Mouse (Mus musculus): ENCODE results near the gene Tomt. TPM values are rescaled to one million over a fixed set of nuclear protein-coding genes. Genes with fewer than 3 reads are reported as not detected.

Tomt gene
- total and polyA plus RNA-seq, 3 experiments = 0.01 to 0.22 TPM; not detected in 1

GRCm38 (mm10) chr7:101939758-101940157, 33.6 kb upstream of the Tomt start:
- Histone ChIP-seq H3K4me1 (ENCODE audit: insufficient read depth, low read depth, low read length) (peaks cover 23% of the 10 kb centered on the region), H3K27me3 (ENCODE audit: insufficient read depth, low read length) (no peaks in the 10 kb centered on the region), H3K9me3 (replicated peaks) (no peaks in the 10 kb centered on the region), H3K36me3 (replicated peaks) (peaks cover 44% of the 10 kb centered on the region), H3K4me3 (ENCODE audit: low read depth, low read length) (no peak overlapping the region)
- no peak for TF ChIP-seq POLR2AphosphoS5 (IDR thresholded peaks at IDR 0.05; ENCODE audit: insufficient replicate concordance, low read depth, low read length)
- TF ChIP-seq CTCF (IDR thresholded peaks at IDR 0.05; ENCODE audit: low read depth, low read length) = no peak
- TF ChIP-seq GATA1 (IDR thresholded peaks at IDR 0.05; ENCODE audit: borderline replicate concordance, low read length) = no peak
- TF ChIP-seq TAL1 (conservative IDR thresholded peaks at IDR 0.05; ENCODE audit: low read depth, low read length) = no peak
- TF ChIP-seq GATA2 (IDR thresholded peaks at IDR 0.05; ENCODE audit: borderline replicate concordance, low read depth, low read length) = no peak
- ATAC-seq (ENCODE audit: extremely low read depth, insufficient number of reproducible peaks, low FRiP score, poor library complexity, severe bottlenecking) (no peak), DNase-seq (ENCODE audit: low spot score) (no peak)

DNA sequence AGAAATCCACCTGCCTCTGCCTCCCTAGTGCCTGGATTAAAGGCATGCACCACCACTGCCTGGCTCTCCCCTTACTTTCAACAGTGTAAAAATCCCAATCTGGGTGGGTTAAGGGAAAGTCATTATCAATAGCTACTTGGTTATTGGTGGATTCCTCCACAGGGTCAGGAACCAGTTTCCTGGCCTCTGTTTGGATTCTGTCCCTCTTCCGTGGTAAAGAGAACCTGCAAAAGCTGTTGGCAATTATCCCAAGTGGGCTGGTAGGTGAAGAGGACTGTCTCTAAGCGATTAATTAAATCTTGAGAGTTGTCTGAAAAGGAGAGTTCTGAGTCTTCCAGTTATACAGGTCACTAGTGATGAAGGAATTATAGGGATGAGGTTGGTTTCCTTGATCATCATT, 32.2 kb upstream of the Tomt start:
- Histone ChIP-seq H3K36me3 (replicated peaks) (peaks cover 44% of the 10 kb centered on the region), H3K4me1 (ENCODE audit: insufficient read depth, low read depth, low read length) (peaks cover 24% of the 10 kb centered on the region), H3K4me3 (ENCODE audit: low read depth, low read length) (no peak overlapping the region), H3K27me3 (ENCODE audit: insufficient read depth, low read length) (no peaks in the 10 kb centered on the region), H3K9me3 (replicated peaks) (no peaks in the 10 kb centered on the region)
- TF ChIP-seq GATA2 (IDR thresholded peaks at IDR 0.05; ENCODE audit: borderline replicate concordance, low read depth, low read length) (no peak), CTCF (IDR thresholded peaks at IDR 0.05; ENCODE audit: low read depth, low read length) (no peak), TAL1 (conservative IDR thresholded peaks at IDR 0.05; ENCODE audit: low read depth, low read length) (no peak), GATA1 (IDR thresholded peaks at IDR 0.05; ENCODE audit: borderline replicate concordance, low read length) (no peak), POLR2AphosphoS5 (IDR thresholded peaks at IDR 0.05; ENCODE audit: insufficient replicate concordance, low read depth, low read length) (no peak)
- DNase-seq (ENCODE audit: low spot score) = no peak
- no peak for ATAC-seq (ENCODE audit: extremely low read depth, insufficient number of reproducible peaks, low FRiP score, poor library complexity, severe bottlenecking)

DNA sequence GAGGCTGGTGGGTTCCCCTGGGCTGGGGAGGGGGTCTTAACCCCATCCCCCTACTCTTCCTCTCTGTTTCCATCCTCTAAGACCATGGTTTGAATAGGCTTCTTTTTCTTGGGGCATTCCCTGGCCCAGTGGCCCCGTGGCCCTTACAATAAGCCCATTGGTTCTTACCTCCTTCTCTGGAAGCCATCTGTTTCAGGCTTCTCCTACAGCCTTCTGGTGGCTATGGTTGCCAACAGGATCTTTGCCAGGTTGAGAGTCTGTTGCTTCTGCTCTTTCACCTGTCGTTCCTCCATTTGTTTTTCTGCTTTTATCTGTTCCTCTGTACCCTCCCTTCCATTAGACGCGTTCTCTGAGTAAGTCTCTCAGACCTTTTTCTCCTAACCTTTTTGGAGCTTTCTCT, 31.4 kb upstream of the Tomt start:
- no peaks in the 10 kb centered on the region for H3K27me3 ChIP-seq (ENCODE audit: insufficient read depth, low read length)
- H3K4me3 ChIP-seq (ENCODE audit: low read depth, low read length) = no peak overlapping the region
- peaks cover 27% of the 10 kb centered on the region for H3K4me1 ChIP-seq (ENCODE audit: insufficient read depth, low read depth, low read length)
- DNase-seq (ENCODE audit: low spot score) (no peak), ATAC-seq (ENCODE audit: extremely low read depth, insufficient number of reproducible peaks, low FRiP score, poor library complexity, severe bottlenecking) (no peak)
- no peaks in the 10 kb centered on the region for H3K9me3 ChIP-seq (replicated peaks)
- TF ChIP-seq POLR2AphosphoS5 (IDR thresholded peaks at IDR 0.05; ENCODE audit: insufficient replicate concordance, low read depth, low read length) = no peak
- no peak for TF ChIP-seq TAL1 (conservative IDR thresholded peaks at IDR 0.05; ENCODE audit: low read depth, low read length)
- H3K36me3 ChIP-seq (replicated peaks) = peaks cover 44% of the 10 kb centered on the region

DNA sequence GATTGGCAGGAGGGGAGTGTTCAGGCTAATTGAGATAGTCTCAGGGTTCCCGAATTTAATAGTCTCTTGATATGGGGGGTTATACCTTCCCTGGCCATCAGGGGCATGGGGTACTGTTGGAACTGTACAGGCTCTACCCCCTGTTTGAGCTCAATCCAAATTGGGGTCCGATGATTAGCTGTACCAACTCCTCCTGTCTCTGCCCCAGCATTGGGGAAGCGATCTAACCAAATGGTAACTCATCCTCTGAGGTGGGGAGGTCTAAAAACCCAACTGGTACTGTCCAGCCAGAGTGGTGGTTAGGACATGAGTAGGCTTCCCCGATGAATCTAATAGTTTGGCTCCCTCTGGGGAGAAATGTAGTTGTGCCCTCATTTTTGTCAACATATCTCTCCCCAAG, 30.8 kb upstream of the Tomt start:
- Histone ChIP-seq H3K4me1 (ENCODE audit: insufficient read depth, low read depth, low read length) (peaks cover 31% of the 10 kb centered on the region), H3K36me3 (replicated peaks) (peaks cover 47% of the 10 kb centered on the region)
- TF ChIP-seq GATA1 (IDR thresholded peaks at IDR 0.05; ENCODE audit: borderline replicate concordance, low read length) = no peak

GRCm38 (mm10) chr7:101935957-101936356, 29.8 kb upstream of the Tomt start:
- TF ChIP-seq CTCF (IDR thresholded peaks at IDR 0.05; ENCODE audit: low read depth, low read length) (no peak), GATA1 (IDR thresholded peaks at IDR 0.05; ENCODE audit: borderline replicate concordance, low read length) (no peak), GATA2 (IDR thresholded peaks at IDR 0.05; ENCODE audit: borderline replicate concordance, low read depth, low read length) (no peak), TAL1 (conservative IDR thresholded peaks at IDR 0.05; ENCODE audit: low read depth, low read length) (no peak), POLR2AphosphoS5 (IDR thresholded peaks at IDR 0.05; ENCODE audit: insufficient replicate concordance, low read depth, low read length) (no peak)

More for the DNA sequence above, 30.8 kb upstream of the Tomt start:
- H3K9me3 ChIP-seq (replicated peaks) = no peaks in the 10 kb centered on the region
- H3K27me3 ChIP-seq (ENCODE audit: insufficient read depth, low read length) = no peaks in the 10 kb centered on the region
- DNase-seq (ENCODE audit: low spot score) (no peak), ATAC-seq (ENCODE audit: extremely low read depth, insufficient number of reproducible peaks, low FRiP score, poor library complexity, severe bottlenecking) (no peak)
- no peak overlapping the region for H3K4me3 ChIP-seq (ENCODE audit: low read depth, low read length)

DNA sequence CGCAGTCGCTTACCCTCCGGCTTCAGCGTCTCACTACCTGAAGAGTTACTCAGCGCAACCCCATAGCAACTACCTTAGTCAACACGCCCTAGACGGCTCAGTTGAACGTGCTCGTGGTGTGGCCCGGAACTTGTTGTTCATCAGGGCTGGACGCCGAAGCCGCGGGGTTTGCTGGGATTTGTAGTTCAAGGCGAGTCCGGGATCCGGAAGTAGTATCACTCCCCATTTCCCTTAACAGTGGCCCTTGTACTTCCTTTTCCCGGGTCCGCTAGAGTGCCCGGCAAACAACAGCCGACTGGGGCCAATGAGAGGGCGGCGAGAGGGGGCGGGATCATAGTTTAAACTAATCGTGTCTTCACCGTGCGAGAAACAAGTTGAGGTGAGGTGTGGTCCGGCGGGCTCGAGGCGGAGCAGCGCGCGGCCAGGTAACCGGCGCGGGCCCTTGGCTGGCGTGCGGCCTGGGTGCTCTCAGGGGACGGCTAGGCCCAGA, 27.6 kb upstream of the Tomt start, which contains the start of the genes Lrrc51 and Numa1:
TSS of gene Lrrc51 (minus strand) at position 145 of the 490 bp plus-strand sequence.
TSS of gene Numa1 (plus strand) at position 361 of the 490 bp plus-strand sequence.
- TF ChIP-seq GATA2 (IDR thresholded peaks at IDR 0.05; ENCODE audit: borderline replicate concordance, low read depth, low read length) (no peak), GATA1 (IDR thresholded peaks at IDR 0.05; ENCODE audit: borderline replicate concordance, low read length) (no peak)
- DNase-seq (ENCODE audit: low spot score) = peak; percentile 98
- no peaks in the 10 kb centered on the region for H3K9me3 ChIP-seq (replicated peaks)
- peaks cover 41% of the 10 kb centered on the region for H3K36me3 ChIP-seq (replicated peaks)
- peaks cover 21% of the 10 kb centered on the region for H3K4me1 ChIP-seq (ENCODE audit: insufficient read depth, low read depth, low read length)
- peak within 1 kb of the TSS; percentile 83 for H3K4me3 ChIP-seq (ENCODE audit: low read depth, low read length)
- no peaks in the 10 kb centered on the region for H3K27me3 ChIP-seq (ENCODE audit: insufficient read depth, low read length)
- peak; percentile 98 for ATAC-seq (ENCODE audit: extremely low read depth, insufficient number of reproducible peaks, low FRiP score, poor library complexity, severe bottlenecking)

More at GRCm38 (mm10) chr7:101935957-101936356, 29.8 kb upstream of the Tomt start:
- peaks cover 53% of the 10 kb centered on the region for H3K36me3 ChIP-seq (replicated peaks)
- ATAC-seq (ENCODE audit: extremely low read depth, insufficient number of reproducible peaks, low FRiP score, poor library complexity, severe bottlenecking) (no peak), DNase-seq (ENCODE audit: low spot score) (no peak)
- H3K9me3 ChIP-seq (replicated peaks) = no peaks in the 10 kb centered on the region
- no peaks in the 10 kb centered on the region for H3K27me3 ChIP-seq (ENCODE audit: insufficient read depth, low read length)
- peaks cover 26% of the 10 kb centered on the region for H3K4me1 ChIP-seq (ENCODE audit: insufficient read depth, low read depth, low read length)
- H3K4me3 ChIP-seq (ENCODE audit: low read depth, low read length) = no peak overlapping the region

DNA sequence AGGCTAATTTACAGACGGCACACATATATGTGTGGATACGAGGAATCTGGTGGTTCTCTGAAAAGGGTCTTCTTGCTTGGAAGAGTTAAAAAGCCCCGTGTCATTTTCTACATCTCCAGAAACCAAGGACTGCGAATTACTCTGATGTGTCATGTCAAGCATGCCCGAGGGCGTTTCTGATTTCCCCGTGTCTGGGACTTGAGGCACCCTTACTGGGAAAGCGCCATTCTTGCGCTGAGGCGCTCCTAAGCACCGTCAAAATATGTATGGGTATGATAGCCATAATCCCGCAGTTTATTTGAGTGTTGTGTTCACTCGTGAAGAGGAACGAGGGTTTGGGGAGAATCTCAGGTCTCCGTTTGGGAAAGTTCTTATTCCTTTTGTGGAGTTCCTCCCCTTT, 27.1 kb upstream of the Tomt start:
- peak; percentile 21 for DNase-seq (ENCODE audit: low spot score)
- H3K4me1 ChIP-seq (ENCODE audit: insufficient read depth, low read depth, low read length) = peaks cover 21% of the 10 kb centered on the region
- ATAC-seq (ENCODE audit: extremely low read depth, insufficient number of reproducible peaks, low FRiP score, poor library complexity, severe bottlenecking) = no peak

More for the DNA sequence above, 27.1 kb upstream of the Tomt start:
- Histone ChIP-seq H3K4me3 (ENCODE audit: low read depth, low read length) (peak overlapping the region; percentile 83), H3K36me3 (replicated peaks) (peaks cover 38% of the 10 kb centered on the region), H3K27me3 (ENCODE audit: insufficient read depth, low read length) (no peaks in the 10 kb centered on the region), H3K9me3 (replicated peaks) (no peaks in the 10 kb centered on the region)
- TF ChIP-seq CTCF (IDR thresholded peaks at IDR 0.05; ENCODE audit: low read depth, low read length) = no peak
- no peak for TF ChIP-seq TAL1 (conservative IDR thresholded peaks at IDR 0.05; ENCODE audit: low read depth, low read length)
- no peak for TF ChIP-seq GATA2 (IDR thresholded peaks at IDR 0.05; ENCODE audit: borderline replicate concordance, low read depth, low read length)
- no peak for TF ChIP-seq POLR2AphosphoS5 (IDR thresholded peaks at IDR 0.05; ENCODE audit: insufficient replicate concordance, low read depth, low read length)
- no peak for TF ChIP-seq GATA1 (IDR thresholded peaks at IDR 0.05; ENCODE audit: borderline replicate concordance, low read length)
